Mouse (Mus musculus) liver, adult 2 months (tissue): ENCODE measurements at regions not wholly inside any gene's neighbourhood (a gene's known extent, or its start where the extent isn't known, plus 50 kb on each side); places are given as distances from the start of the nearest gene placed in this dataset.

Experiments used
- DNase-seq: peaks from one replicate; pipeline ENCODE4 v3.0.0-alpha.2; 2011; ENCODE audit warnings: low read depth, low spot score; ENCODE audit errors: extremely low read depth
- H3K27ac ChIP-seq: fragments of 200-500 bp; replicated peaks from 2 replicates; pipeline ENCODE4 v1.5.1; 2012; ENCODE audit warnings: low read depth, mild to moderate bottlenecking, control low read depth, inconsistent platforms, low read length; ENCODE audit not compliant: insufficient read depth
- H3K27me3 ChIP-seq: fragments of 200-500 bp; 2 replicates; pipeline ENCODE4 v1.6.1; 2012; ENCODE audit warnings: mild to moderate bottlenecking, moderate library complexity, low read length, inconsistent platforms; ENCODE audit not compliant: control insufficient read depth, insufficient read depth
- H3K36me3 ChIP-seq: fragments of 200-500 bp; 2 replicates; pipeline ENCODE4 v1.6.1; 2012; ENCODE audit warnings: low read length, inconsistent platforms; ENCODE audit not compliant: control insufficient read depth, insufficient read depth
- H3K4me1 ChIP-seq: fragments of 200-500 bp; 2 replicates; pipeline ENCODE4 v1.6.1; 2011; ENCODE audit warnings: low read length; ENCODE audit not compliant: control insufficient read depth, insufficient read depth
- H3K4me3 ChIP-seq: fragments of 200-500 bp; 2 replicates; pipeline ENCODE4 v1.5.1; 2011; ENCODE audit warnings: low read depth, mild to moderate bottlenecking, control low read depth, low read length, moderate library complexity; ENCODE audit not compliant: insufficient read depth
- H3K79me2 ChIP-seq: fragments of 200-500 bp; 2 replicates; pipeline ENCODE4 v1.6.1; 2012; ENCODE audit warnings: inconsistent platforms, mild to moderate bottlenecking, low read length, moderate library complexity; ENCODE audit not compliant: control insufficient read depth, insufficient read depth
- H3K9ac ChIP-seq: fragments of 200-500 bp; 2 replicates; pipeline ENCODE4 v1.6.1; 2012; ENCODE audit warnings: low read depth, mild to moderate bottlenecking, control low read depth, inconsistent platforms, low read length
- CTCF ChIP-seq: fragments of 200-500 bp; IDR thresholded peaks from 2 replicates; pipeline ENCODE4 v1.5.1; 2011; ENCODE audit warnings: low read depth, low read length, control low read depth
- POLR2A ChIP-seq: fragments of 200-500 bp; IDR thresholded peaks from 2 replicates; pipeline ENCODE4 v1.6.1; 2011; ENCODE audit warnings: low read length, control low read depth; ENCODE audit not compliant: insufficient read depth; ENCODE audit errors: extremely low read depth
- WGBS: fragments of 180-500 bp; shearing (Covaris S2); methylation state at CpG from one replicate; pipeline ENCODE4 v1.1.7; 2018; 5-methylcytosine and 5-hydroxymethylcytosine counted together

- no peak overlapping the region for H3K4me3 ChIP-seq
- H3K4me1 ChIP-seq: no peaks in the 10 kb centered on the region
- peak; percentile 3 for DNase-seq
- no peak for TF ChIP-seq POLR2A
- TF ChIP-seq CTCF: no peak
- no peaks in the 10 kb centered on the region; the same call in 1 of the 2 replicates for H3K27me3 ChIP-seq
- no peaks in the 10 kb centered on the region for H3K36me3 ChIP-seq
- 72% methylated on average over 1 of the region's 1 CpGs for WGBS
- H3K9ac ChIP-seq: no peak overlapping the region
- H3K79me2 ChIP-seq: no peaks in the 10 kb centered on the region
- no peak overlapping the region for H3K27ac ChIP-seq
Observed at GRCm38 (mm10) chr12:46992343-46992742, 173.6 kb upstream of the Nova1 start.

- no peak overlapping the region for H3K9ac ChIP-seq
- no peaks in the 10 kb centered on the region for H3K36me3 ChIP-seq
- WGBS: 62% methylated on average over 2 of the region's 2 CpGs
Observed at GRCm38 (mm10) chr12:46988972-46989371, 170.2 kb upstream of the Nova1 start.

GRCm38 (mm10) chr12:46950223-46950779, 131.6 kb upstream of the Nova1 start:
- Histone ChIP-seq H3K27me3 (no peaks in the 10 kb centered on the region), H3K4me1 (no peaks in the 10 kb centered on the region), H3K27ac (no peak overlapping the region), H3K4me3 (no peak overlapping the region), H3K36me3 (no peaks in the 10 kb centered on the region), H3K79me2 (no peaks in the 10 kb centered on the region), H3K9ac (no peak overlapping the region)
- 66% methylated on average over 3 of the region's 3 CpGs for WGBS
- no peak for DNase-seq
- TF ChIP-seq CTCF (no peak), POLR2A (no peak)

More at GRCm38 (mm10) chr12:46988972-46989371, 170.2 kb upstream of the Nova1 start:
- H3K4me3 ChIP-seq: no peak overlapping the region
- no peak for TF ChIP-seq POLR2A
- no peak for TF ChIP-seq CTCF
- no peaks in the 10 kb centered on the region; the same call in 1 of the 2 replicates for H3K27me3 ChIP-seq
- no peak overlapping the region for H3K27ac ChIP-seq
- no peak for DNase-seq
- no peaks in the 10 kb centered on the region for H3K4me1 ChIP-seq
- H3K79me2 ChIP-seq: no peaks in the 10 kb centered on the region

- H3K27me3 ChIP-seq: no peaks in the 10 kb centered on the region
- no peaks in the 10 kb centered on the region for H3K79me2 ChIP-seq
- H3K4me3 ChIP-seq: no peak overlapping the region
- no peak overlapping the region for H3K27ac ChIP-seq
- no peaks in the 10 kb centered on the region for H3K4me1 ChIP-seq
- TF ChIP-seq CTCF (no peak), POLR2A (no peak)
- H3K36me3 ChIP-seq: no peaks in the 10 kb centered on the region
- no peak for DNase-seq
- no peak overlapping the region for H3K9ac ChIP-seq
Observed at GRCm38 (mm10) chr12:46945707-46946106, 127.0 kb upstream of the Nova1 start.

GRCm38 (mm10) chr12:46931086-46931485, 112.4 kb upstream of the Nova1 start:
- no peak overlapping the region for H3K27ac ChIP-seq
- no peaks in the 10 kb centered on the region for H3K4me1 ChIP-seq
- DNase-seq: no peak
- H3K27me3 ChIP-seq: no peaks in the 10 kb centered on the region
- H3K9ac ChIP-seq: no peak overlapping the region
- TF ChIP-seq POLR2A: no peak
- TF ChIP-seq CTCF: no peak
- H3K4me3 ChIP-seq: no peak overlapping the region
- H3K36me3 ChIP-seq: no peaks in the 10 kb centered on the region
- no peaks in the 10 kb centered on the region for H3K79me2 ChIP-seq

GRCm38 (mm10) chr12:46917286-46917685, 98.6 kb upstream of the Nova1 start:
- H3K27ac ChIP-seq: no peak overlapping the region
- no peaks in the 10 kb centered on the region for H3K4me1 ChIP-seq
- H3K27me3 ChIP-seq: no peaks in the 10 kb centered on the region
- no peak overlapping the region for H3K9ac ChIP-seq
- peak; percentile 18 for DNase-seq
- no peaks in the 10 kb centered on the region for H3K36me3 ChIP-seq
- H3K4me3 ChIP-seq: no peak overlapping the region
- WGBS: 50% methylated on average over 4 of the region's 4 CpGs
- H3K79me2 ChIP-seq: no peaks in the 10 kb centered on the region
- TF ChIP-seq CTCF (no peak), POLR2A (no peak)
